Mouse (Mus musculus): ENCODE measurements at regions not wholly inside any gene's neighbourhood (a gene's known extent, or its start where the extent isn't known, plus 50 kb on each side); places are given as distances from the start of the nearest gene placed in this dataset.

GRCm38 (mm10) chr8:128164976-128165375 is 193.4 kb upstream of the Nrp1 start:
- peak; percentile 7 for DNase-seq (ENCODE audit: low spot score)

DNA sequence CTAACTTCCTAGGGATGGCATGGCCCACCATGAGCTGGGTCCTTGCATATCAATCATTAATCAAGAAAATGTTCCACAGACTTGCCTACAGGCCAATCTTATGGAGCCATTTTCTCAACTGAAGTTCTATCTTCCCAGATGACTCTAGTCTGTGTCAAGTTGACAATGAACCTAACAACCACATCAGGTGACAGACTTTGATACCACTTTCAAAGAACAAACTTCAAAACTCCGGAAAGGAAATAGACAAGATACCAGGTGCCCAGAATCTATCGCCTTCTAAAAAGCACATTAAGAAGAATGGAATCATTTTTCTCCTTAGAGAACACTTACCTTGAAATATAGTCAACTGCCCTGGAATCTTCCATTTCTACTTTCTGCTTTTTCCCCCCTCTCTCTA is 192.8 kb upstream of the Nrp1 start:
- DNase-seq (ENCODE audit: low spot score) = no peak

GRCm38 (mm10) chr8:128166097-128166496 is 192.3 kb upstream of the Nrp1 start:
- no peak for DNase-seq (ENCODE audit: low spot score)

- no peak for DNase-seq (ENCODE audit: low spot score)
Observed at GRCm38 (mm10) chr8:128168819-128169218, 189.6 kb upstream of the Nrp1 start.

GRCm38 (mm10) chr8:128171116-128171515 is 187.3 kb upstream of the Nrp1 start:
- DNase-seq (ENCODE audit: low spot score) = no peak

- DNase-seq (ENCODE audit: low spot score) = no peak
Observed at GRCm38 (mm10) chr8:128180214-128180613, 178.2 kb upstream of the Nrp1 start.

- DNase-seq (ENCODE audit: low spot score) = no peak
Observed at GRCm38 (mm10) chr8:128183081-128183480, 175.3 kb upstream of the Nrp1 start.

GRCm38 (mm10) chr8:128188321-128188720 is 170.1 kb upstream of the Nrp1 start:
- no peak for DNase-seq (ENCODE audit: low spot score)

- no peak for DNase-seq (ENCODE audit: low spot score)
Observed at GRCm38 (mm10) chr8:128193293-128193887, 165.0 kb upstream of the Nrp1 start.

GRCm38 (mm10) chr8:128200815-128201214 is 157.6 kb upstream of the Nrp1 start:
- DNase-seq (ENCODE audit: low spot score) = no peak

GRCm38 (mm10) chr8:128201635-128202034 is 156.8 kb upstream of the Nrp1 start:
- no peak for DNase-seq (ENCODE audit: low spot score)

DNA sequence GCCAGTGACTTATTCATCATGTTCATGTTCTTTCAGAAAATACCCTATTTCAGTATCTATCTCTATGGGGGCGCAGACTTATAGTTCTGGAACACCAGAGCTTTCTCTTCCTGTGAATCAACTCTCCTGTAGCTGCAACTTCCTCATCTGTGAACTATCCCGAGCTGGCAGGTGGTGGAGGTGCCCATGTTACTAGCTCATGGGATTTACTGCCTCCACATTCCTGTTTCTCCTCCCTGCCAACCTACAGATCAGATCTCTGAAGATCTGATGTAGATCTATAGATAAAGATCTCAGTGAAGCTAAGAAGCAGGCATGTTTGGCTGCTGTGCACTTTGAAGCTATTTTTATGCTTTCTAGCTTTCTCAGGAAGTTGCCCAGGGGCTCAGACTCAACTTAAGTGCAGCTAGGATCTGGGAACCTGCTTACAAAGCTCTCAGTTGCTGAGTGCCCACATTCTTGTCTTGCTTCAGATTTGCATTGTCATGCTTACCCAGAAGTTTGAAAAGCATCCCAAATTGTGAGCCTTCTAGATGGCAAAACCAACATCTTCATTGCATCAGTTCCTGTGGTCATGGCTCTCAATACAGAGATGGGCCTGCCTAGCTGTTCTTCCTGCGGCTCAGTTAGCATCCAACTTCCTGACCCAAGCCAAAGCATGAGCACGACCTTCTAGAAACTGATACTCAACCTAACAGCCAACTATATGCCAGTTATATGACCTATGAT is 156.1 kb upstream of the Nrp1 start:
- no peak for DNase-seq (ENCODE audit: low spot score)

DNA sequence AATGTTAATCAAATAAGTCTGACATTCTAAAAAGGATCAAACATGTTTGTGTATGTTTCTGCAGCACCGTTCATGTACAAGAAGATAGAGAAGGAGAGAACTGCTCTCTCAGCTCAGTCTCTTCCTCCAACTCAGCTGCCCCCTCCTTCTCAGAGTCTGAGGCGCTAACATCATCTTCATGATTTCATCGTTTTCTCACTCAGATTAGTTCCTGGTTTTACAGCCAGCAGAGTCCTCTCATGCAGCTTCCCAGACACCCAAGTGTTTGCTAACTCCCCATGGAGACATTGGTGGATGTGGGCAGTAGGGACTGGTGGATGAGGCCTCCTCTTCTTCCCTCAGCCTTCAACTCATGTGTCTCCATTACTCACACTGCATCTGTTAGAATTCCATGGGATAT is 153.6 kb upstream of the Nrp1 start:
- no peak for DNase-seq (ENCODE audit: low spot score)

DNA sequence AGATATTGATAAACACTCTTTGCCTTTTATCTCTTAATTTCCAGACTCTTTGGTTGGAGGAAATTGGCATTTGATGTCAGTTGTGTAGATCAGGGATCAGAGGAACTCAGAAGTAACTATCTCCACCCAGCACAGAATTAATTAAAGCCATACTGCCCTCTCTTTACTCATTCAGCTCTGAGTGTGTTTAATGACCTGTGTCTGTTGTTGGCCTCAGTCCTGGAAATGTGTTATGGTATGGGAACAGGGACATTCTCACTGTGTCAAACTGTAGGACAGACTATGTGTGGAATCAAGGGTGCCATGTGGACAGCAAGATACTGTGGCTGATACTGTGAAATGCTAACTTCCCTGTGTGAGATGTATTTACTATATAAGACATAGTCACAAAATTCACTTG is 151.3 kb upstream of the Nrp1 start:
- no peak for DNase-seq (ENCODE audit: low spot score)

DNA sequence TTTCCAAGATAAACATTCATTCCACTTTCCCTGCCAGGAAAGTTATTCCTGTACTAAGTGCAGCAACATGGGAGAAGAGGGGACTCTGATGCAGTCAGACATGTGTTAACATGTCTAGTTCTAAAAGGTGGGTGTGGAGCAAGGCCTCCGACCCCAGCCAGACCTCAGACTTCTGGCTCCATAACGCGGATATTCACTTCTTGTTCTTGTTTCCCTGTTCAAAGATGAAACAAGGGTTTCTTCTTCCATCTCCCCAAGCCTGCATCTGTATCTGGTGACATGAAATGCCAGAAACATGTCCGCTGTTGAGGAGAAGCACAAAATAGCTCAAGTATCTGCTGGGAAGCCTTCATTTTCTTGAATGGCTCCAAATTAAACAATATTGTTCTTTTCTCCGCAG is 147.6 kb upstream of the Nrp1 start:
- DNase-seq (ENCODE audit: low spot score) = no peak

DNA sequence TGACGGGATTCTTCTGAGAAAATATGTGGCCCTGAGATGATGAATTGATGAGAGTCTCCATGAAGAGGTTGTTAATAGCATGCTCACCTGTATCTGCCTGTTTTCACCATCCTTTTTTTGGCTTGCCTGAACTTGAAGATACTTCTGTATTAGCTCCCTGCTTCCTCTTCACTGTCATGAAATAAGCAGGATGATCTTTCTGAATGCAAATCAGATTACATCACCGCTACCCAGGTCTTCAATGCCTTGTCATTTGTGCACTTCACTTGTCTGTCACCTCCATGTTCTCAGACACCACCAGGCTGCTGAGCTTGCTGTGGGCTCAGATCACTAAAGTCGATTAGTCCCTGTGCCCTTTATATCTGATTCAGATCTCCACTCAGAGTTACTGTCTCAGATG is 146.2 kb upstream of the Nrp1 start:
- DNase-seq (ENCODE audit: low spot score) = no peak

GRCm38 (mm10) chr8:128214256-128214655 is 144.1 kb upstream of the Nrp1 start:
- no peak for DNase-seq (ENCODE audit: low spot score)

- DNase-seq (ENCODE audit: low spot score) = no peak
Observed at GRCm38 (mm10) chr8:128218886-128219285, 139.5 kb upstream of the Nrp1 start.

DNA sequence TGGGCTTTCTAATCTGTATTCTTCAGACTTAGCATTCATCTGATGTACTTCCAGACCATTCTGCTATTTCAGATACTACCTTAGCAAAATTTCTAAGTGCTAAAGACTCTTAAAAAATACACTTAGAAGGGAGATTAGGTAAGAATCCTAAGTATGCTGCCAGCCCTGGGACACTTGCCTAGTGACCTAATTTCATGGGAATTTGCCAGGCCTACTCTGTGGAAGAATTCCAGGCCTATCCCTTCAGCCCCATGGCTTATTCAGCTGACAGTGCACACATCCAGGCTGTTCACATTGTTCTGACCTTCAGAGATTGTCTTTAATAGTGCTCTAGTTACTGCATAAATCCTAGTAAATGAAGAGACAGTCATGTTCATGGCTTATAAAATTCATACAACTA is 138.9 kb upstream of the Nrp1 start:
- peak; percentile 41 for DNase-seq (ENCODE audit: low spot score)

DNA sequence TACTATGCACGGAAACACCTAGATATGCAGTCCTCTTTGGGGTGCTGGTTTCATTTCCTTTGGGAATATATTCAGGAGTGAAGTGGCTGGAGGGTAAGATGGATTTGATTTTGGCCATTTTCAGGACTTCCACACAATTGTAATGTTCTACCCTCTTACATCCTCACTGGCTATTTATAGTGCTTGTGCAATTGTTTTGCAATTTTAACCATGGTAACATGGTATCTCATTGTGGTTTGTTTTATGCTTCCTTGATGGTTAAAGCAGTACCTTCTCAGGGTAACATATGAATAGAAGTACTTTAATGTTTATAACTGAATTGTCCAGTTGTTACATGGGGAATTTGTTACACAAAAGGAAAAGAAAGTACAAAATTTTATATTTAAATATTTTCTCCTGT is 135.3 kb upstream of the Nrp1 start:
- DNase-seq (ENCODE audit: low spot score) = no peak

GRCm38 (mm10) chr8:128223522-128223921 is 134.9 kb upstream of the Nrp1 start:
- DNase-seq (ENCODE audit: low spot score) = no peak

- DNase-seq (ENCODE audit: low spot score) = no peak
Observed at GRCm38 (mm10) chr8:128225123-128225522, 133.3 kb upstream of the Nrp1 start.

DNA sequence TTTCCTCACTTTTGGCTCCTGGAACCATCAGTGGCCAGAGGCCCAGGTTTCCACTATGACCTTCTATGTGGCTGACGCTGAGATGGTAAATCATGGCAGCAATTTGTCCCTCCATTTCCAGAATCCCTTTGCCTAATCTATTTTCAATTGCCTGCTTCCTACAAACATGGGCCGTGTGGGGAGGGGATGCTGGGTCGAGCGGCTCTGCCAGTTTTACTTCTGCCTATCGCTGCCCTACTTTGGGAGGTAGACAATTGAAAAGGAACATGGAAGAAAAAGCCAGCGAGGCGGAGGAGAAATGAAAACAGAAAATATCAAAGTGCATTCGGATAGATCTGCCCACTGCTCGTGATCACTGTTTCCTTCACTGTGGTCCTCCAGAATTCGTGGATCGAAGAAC is 123.3 kb upstream of the Nrp1 start:
- no peak for DNase-seq (ENCODE audit: low spot score)

DNA sequence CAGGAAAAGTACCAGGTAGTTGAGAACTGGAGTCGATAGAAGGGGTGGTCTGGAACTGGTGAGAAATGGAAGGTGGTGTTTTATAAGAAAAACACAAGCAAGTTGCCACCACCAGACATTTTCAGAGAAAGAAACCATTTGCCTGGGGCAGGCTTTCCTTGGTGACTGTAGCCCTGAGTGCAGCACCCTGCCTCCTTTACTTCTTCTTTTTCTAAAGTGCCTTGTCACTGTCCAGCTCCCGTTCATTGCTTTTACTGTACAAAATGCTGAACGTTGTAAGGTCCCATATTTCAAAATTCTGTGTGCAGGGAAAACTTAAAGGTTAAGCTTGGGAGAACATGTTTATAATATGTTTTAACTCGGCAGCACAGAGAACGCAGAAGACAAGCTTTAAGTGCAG is 122.9 kb upstream of the Nrp1 start:
- no peak for DNase-seq (ENCODE audit: low spot score)

Measured in urinary bladder, postnatal 14 days (tissue).